Mouse (Mus musculus) liver, embryonic 14.5 days (tissue): ENCODE data around the gene Abcd2. TPM values are rescaled to one million over a fixed set of nuclear protein-coding genes. Genes with fewer than 3 reads are reported as not detected.
A peak's percentile ranks its signal among the peaks of the same experiment; 100 is the strongest.

Experiments used
- ATAC-seq: fragments of 200-750 bp; cut with Nextera tagmentation; 2 replicates; pipeline ENCODE4 v1.8.0; 2017; ENCODE audit warnings: moderate number of reproducible peaks, mild to moderate bottlenecking, moderate library complexity; ENCODE audit not compliant: insufficient read depth
- DNase-seq, 3 experiments: peaks; one replicate each; pipeline ENCODE4 v3.0.0-alpha.2; 2012 to 2013; ENCODE audit warnings: low read depth in 3 of 3, low spot score in 3 of 3
- H3K27ac ChIP-seq: fragments of 300-500 bp; sonication (generic); 2 replicates; pipeline ENCODE4 v1.5.1; 2014; ENCODE audit warnings: moderate library complexity, mild to moderate bottlenecking, control low read depth, inconsistent platforms
- H3K27me3 ChIP-seq: fragments of 300-500 bp; sonication (generic); 2 replicates; pipeline ENCODE4 v1.6.1; 2014; ENCODE audit warnings: mild to moderate bottlenecking, low read length, moderate library complexity; ENCODE audit not compliant: control insufficient read depth, insufficient read depth
- H3K36me3 ChIP-seq: fragments of 300-500 bp; sonication (generic); replicated peaks from 2 replicates; pipeline ENCODE4 v1.6.1; 2014; ENCODE audit warnings: low read depth; ENCODE audit not compliant: control insufficient read depth, insufficient read depth
- H3K4me1 ChIP-seq, 2 experiments: fragments of 200-500 bp in 1 of 2; fragments of 300-500 bp in 1 of 2; sonication (generic) in 1 of 2; replicated peaks; 2 replicates each; pipeline ENCODE4 v1.6.1; 2012 to 2014; ENCODE audit warnings: antibody characterized with exemption in 1 of 2, inconsistent platforms in 1 of 2, low read length in 1 of 2; ENCODE audit not compliant: control insufficient read depth in 2 of 2, insufficient read depth in 2 of 2
- H3K4me2 ChIP-seq: fragments of 300-500 bp; sonication (generic); 2 replicates; pipeline ENCODE4 v1.6.1; 2014; ENCODE audit warnings: low read depth, mild to moderate bottlenecking, control low read depth, moderate library complexity
- H3K4me3 ChIP-seq, 2 experiments: fragments of 200-500 bp in 1 of 2; fragments of 300-500 bp in 1 of 2; sonication (generic) in 1 of 2; 2 replicates each; pipeline ENCODE4 v1.5.1; 2012 to 2014; ENCODE audit warnings: low read depth in 2 of 2, low read length in 2 of 2, mild to moderate bottlenecking in 2 of 2, control low read depth in 1 of 2, inconsistent platforms in 1 of 2, moderate library complexity in 1 of 2; ENCODE audit not compliant: insufficient read depth in 1 of 2
- H3K9ac ChIP-seq: fragments of 300-500 bp; sonication (generic); replicated peaks from 2 replicates; pipeline ENCODE4 v1.6.1; 2014; ENCODE audit warnings: mild to moderate bottlenecking, control low read depth, moderate library complexity
- H3K9me3 ChIP-seq: fragments of 300-500 bp; sonication (generic); 2 replicates; pipeline ENCODE4 v1.6.1; 2016; ENCODE audit warnings: low read length, mixed read lengths; ENCODE audit not compliant: control insufficient read depth
- CTCF ChIP-seq: IDR thresholded peaks from 2 replicates; pipeline ENCODE4 v1.5.1; 2016; ENCODE audit warnings: antibody characterized with exemption, low read depth, control low read depth
- EP300 ChIP-seq: IDR thresholded peaks from 2 replicates; pipeline ENCODE4 v1.6.1; 2016; ENCODE audit warnings: antibody characterized with exemption, low read depth
- WGBS: fragments of 180-500 bp; shearing (Covaris S2); extraction: QIAGEN DNeasy Blood & Tissue Kit; methylation state at CpG from one replicate; pipeline ENCODE4 v1.1.7; 2014; ENCODE audit not compliant: insufficient replicate concordance; 5-methylcytosine and 5-hydroxymethylcytosine counted together
- polyA plus RNA-seq, 2 experiments: library from polyadenylated mRNA; depleted of rRNA in 1 of 2; stranded (reverse) in 1 of 2; unstranded in 1 of 2; fragments of >200 nt; fragmentation: Nextera tagmentation in 1 of 2; extraction: Ambion mirVana in 1 of 2; gene quantifications; 2 replicates each; pipeline versions ENCODE4 v1.2.1 to v1.2.3; 2012 to 2014

The Abcd2 gene
- polyA plus RNA-seq, 2 experiments, result 1.1 to 2.5 TPM

DNA sequence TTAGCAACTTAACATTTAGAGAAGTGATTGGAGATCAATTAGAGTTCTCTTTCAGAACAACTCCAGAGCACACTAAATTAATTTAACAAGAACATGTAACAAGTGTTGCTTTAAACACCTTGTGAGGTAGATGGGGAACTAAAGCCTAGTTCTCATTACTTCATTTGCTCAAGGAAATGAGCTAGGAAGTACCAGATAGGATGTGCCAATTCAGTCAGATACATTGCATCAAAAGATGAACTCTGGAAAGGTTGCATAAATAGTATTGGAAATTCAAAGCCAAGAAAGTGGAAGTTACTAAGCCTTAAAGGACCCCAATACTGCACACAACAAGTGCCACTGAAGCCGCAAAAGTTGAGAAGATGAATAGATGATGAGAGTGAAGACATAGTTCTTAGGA lies 10.9 kb upstream of the Abcd2 start:
- Histone ChIP-seq H3K4me3 (no peak overlapping the region), H3K9ac (no peak overlapping the region), H3K4me2 (no peak overlapping the region), H3K36me3 (no peaks in the 10 kb centered on the region), H3K9me3 (no peaks in the 10 kb centered on the region), H3K27me3 (no peaks in the 10 kb centered on the region), H3K4me1 (no peaks in the 10 kb centered on the region), H3K27ac (no peak overlapping the region)
- no peak for DNase-seq
- no peak for ATAC-seq
- TF ChIP-seq CTCF (no peak), EP300 (no peak)
- 74% methylated on average over 1 of the region's 1 CpGs for WGBS

DNA sequence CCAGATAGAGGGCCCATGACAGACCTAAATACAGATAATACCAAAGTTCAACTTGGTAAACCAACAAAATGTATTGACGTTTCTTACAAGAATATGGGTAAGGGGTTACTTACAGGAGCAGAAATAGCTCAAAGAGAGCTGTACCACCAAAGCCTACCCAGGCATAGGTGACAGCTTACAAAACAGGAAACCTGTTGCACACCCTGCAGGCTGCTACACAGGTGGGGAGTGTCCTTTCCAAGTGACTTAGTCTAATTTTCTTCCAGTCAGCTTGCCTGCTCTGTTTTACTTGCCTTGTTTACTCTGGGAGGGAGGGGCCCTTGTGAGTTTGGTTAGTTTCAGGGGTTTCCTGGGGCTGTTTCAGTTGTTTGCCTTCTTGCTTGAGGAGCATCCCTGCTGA lies 9.2 kb upstream of the Abcd2 start:
- Histone ChIP-seq H3K4me3 (no peak overlapping the region), H3K9ac (no peak overlapping the region), H3K4me1 (no peaks in the 10 kb centered on the region), H3K4me2 (no peak overlapping the region), H3K27ac (no peak overlapping the region), H3K36me3 (no peaks in the 10 kb centered on the region), H3K27me3 (no peaks in the 10 kb centered on the region), H3K9me3 (no peaks in the 10 kb centered on the region)
- DNase-seq (no peak), ATAC-seq (no peak)
- WGBS, result 58% methylated on average over 1 of the region's 1 CpGs
- TF ChIP-seq CTCF (no peak), EP300 (no peak)

DNA sequence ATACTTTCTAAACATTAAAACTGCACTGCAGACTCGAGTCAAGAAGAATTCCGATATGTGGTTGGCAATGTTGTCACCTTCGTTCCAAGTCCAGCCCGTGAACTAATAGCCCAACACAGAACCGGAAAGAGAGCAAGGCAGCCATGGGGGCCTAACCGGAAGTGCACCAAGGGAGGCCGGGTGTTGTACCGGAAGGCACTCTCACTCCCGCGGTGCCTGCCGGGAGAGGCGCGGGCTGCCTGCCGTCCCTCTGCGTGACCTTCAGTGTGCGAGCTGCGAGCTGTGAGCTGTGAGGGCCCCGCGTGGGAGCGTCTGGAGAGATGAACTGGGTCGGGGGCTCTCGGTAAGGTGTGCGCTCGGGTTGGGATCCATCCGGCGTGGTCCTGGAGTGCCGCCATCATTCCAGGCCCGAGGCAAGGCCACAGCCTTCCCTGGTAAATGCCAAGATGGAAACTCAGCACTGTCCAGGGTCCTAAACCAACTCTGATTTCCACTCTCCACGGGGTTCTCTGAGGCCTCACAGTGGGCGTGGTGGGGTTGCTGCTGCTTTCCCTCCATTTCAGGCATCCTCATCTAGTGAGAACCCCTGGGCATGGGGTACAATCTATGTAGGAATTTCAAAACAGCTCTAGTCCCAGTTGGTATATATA lies 7.8 kb upstream of the Abcd2 start, which contains the start of gene CN725425:
Gene CN725425, plus strand, starts transcription at position 239 of the 650 bp plus-strand sequence.
- Histone ChIP-seq H3K27me3 (no peaks in the 10 kb centered on the region), H3K4me2 (no peak within 1 kb of the TSS), H3K4me1 (0 out of 4 replicates have a peak, but pooled peaks cover 0 to under 1% of the 10 kb centered on the region in 2 experiments), H3K9ac (no peak within 1 kb of the TSS), H3K4me3 (no peak within 1 kb of the TSS), H3K36me3 (no peaks in the 10 kb centered on the region), H3K27ac (no peak within 1 kb of the TSS), H3K9me3 (no peaks in the 10 kb centered on the region)
- WGBS, result 84% methylated on average over 30 of the region's 30 CpGs
- DNase-seq (no peak), ATAC-seq (no peak)
- no peak for TF ChIP-seq CTCF
- no peak for TF ChIP-seq EP300

DNA sequence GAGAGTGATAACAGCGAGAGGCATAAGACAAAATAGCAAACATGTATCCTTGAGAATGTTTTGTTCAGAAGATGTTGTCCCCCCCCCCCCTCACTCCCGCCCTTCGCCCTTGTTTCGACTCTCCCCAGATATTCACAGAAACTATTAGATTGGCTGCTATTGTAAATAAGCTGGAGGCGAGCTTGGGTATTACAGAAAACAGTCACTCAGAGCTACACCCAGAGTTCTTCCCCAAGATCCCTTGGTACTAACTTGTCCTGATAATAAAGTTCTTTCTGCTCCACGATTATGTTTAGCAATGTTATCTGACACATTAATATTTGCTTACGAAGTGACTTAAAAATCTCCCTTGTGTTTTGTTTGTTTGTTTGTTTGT lies 612 bp upstream of the Abcd2 start:
- ATAC-seq (peak; percentile 40; the same call in 1 of the 2 replicates), DNase-seq (no peak)
- H3K36me3 ChIP-seq, result no peaks in the 10 kb centered on the region
- TF ChIP-seq EP300, result no peak
- TF ChIP-seq CTCF, result no peak; the same call in 1 of the 2 replicates
- no peaks in the 10 kb centered on the region for H3K27me3 ChIP-seq
- H3K4me1 ChIP-seq, result peaks cover 9 to 12% of the 10 kb centered on the region in 2 experiments
- peak overlapping the region; percentile 54 for H3K9ac ChIP-seq
- H3K9me3 ChIP-seq, result no peaks in the 10 kb centered on the region
- peak overlapping the region; percentile 76 for H3K4me2 ChIP-seq
- H3K4me3 ChIP-seq, result peak overlapping the region; percentile 54 to 67
- 9% methylated on average over 7 of the region's 7 CpGs for WGBS
- peak overlapping the region; percentile 17; the same call in 1 of the 2 replicates for H3K27ac ChIP-seq

DNA sequence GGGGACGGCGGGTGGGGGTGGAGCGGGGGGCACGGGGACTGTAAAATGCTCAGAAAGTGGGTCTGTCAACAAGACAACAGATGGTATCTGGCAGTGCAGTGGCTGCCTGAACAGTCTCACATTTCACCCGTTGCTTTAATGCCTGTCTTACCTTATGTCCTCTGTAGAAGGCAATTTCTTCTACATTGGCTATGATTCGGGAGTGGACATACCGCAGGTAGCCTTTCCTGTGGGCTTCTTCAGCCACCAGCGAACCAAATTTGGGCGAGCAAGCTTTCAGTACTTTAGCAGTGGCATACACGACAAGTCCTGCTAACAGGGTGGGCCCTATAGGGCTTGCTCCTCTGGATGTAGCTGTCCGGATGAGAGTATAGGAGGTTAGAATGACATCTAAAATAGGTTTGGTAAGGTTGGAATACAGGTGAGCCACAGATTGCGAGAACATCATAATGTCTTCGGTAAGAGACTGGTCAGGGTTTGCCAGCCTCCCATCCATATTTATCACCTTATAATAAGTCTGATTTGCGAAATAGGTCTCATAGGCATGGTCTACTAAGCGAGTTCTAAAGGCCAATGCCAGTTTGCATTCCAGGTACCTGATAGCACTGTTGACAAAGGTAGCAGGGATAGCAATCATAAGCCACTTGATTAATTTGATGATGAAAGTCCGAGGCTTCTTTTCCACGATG lies 936 bp downstream of the Abcd2 start:
- ATAC-seq (no peak), DNase-seq (no peak)
- Histone ChIP-seq H3K4me1 (peaks cover 9 to 12% of the 10 kb centered on the region in 2 experiments), H3K9me3 (no peaks in the 10 kb centered on the region), H3K36me3 (no peaks in the 10 kb centered on the region), H3K4me3 (peak overlapping the region; percentile 54 to 67), H3K9ac (no peak overlapping the region), H3K4me2 (peak overlapping the region; percentile 76), H3K27me3 (no peaks in the 10 kb centered on the region), H3K27ac (no peak overlapping the region)
- TF ChIP-seq EP300 (no peak), CTCF (no peak)
- WGBS, result 55% methylated on average over 17 of the region's 17 CpGs
